Mouse (Mus musculus) liver, postnatal 0 days (tissue): ENCODE measurements around the gene Mvk. TPM values are rescaled to one million over a fixed set of nuclear protein-coding genes. Genes with fewer than 3 reads are reported as not detected.

Source experiments
- ATAC-seq: fragments of 200-750 bp; cut with Nextera tagmentation; 2 replicates; pipeline ENCODE4 v1.8.0; 2017; ENCODE audit warnings: mild to moderate bottlenecking, moderate library complexity
- DNase-seq: peaks from one replicate; pipeline ENCODE4 v3.0.0-alpha.2; 2016
- H3K27ac ChIP-seq: fragments of 300-500 bp; sonication (generic); 2 replicates; pipeline ENCODE4 v1.5.1; 2014; ENCODE audit warnings: antibody characterized with exemption, moderate library complexity, mild to moderate bottlenecking, low read depth
- H3K27me3 ChIP-seq: fragments of 300-500 bp; sonication (generic); 2 replicates; pipeline ENCODE4 v1.6.1; 2014; ENCODE audit warnings: low read length, control low read depth, mixed read lengths; ENCODE audit not compliant: insufficient read depth
- H3K36me3 ChIP-seq: fragments of 300-500 bp; sonication (generic); replicated peaks from 2 replicates; pipeline ENCODE4 v1.6.1; 2014; ENCODE audit warnings: mild to moderate bottlenecking, control low read depth, low read length, moderate library complexity, mixed read lengths; ENCODE audit not compliant: insufficient read depth
- H3K4me1 ChIP-seq: fragments of 300-500 bp; sonication (generic); 2 replicates; pipeline ENCODE4 v1.6.1; 2014; ENCODE audit warnings: antibody characterized with exemption, mild to moderate bottlenecking, control low read depth; ENCODE audit not compliant: insufficient read depth
- H3K4me2 ChIP-seq: fragments of 300-500 bp; sonication (generic); 2 replicates; pipeline ENCODE4 v1.6.1; 2014; ENCODE audit warnings: low read depth, mild to moderate bottlenecking, low read length, moderate library complexity, mixed read lengths
- H3K4me3 ChIP-seq: fragments of 300-500 bp; sonication (generic); 2 replicates; pipeline ENCODE4 v1.5.1; 2014; ENCODE audit warnings: low read depth, low read length
- H3K9ac ChIP-seq: fragments of 300-500 bp; sonication (generic); replicated peaks from 2 replicates; pipeline ENCODE4 v1.6.1; 2014; ENCODE audit warnings: mild to moderate bottlenecking, moderate library complexity
- H3K9me3 ChIP-seq: fragments of 300-500 bp; sonication (generic); 2 replicates; pipeline ENCODE4 v1.6.1; 2016; ENCODE audit warnings: mild to moderate bottlenecking, control low read depth, low read length, mixed read lengths
- CTCF ChIP-seq: sonication (generic); IDR thresholded peaks from 2 replicates; pipeline ENCODE4 v1.5.1; 2016; ENCODE audit warnings: antibody characterized with exemption, low read depth
- EP300 ChIP-seq: IDR thresholded peaks from 2 replicates; pipeline ENCODE4 v1.6.1; 2016; ENCODE audit warnings: antibody characterized with exemption, low read depth, mild to moderate bottlenecking
- WGBS: fragments of 180-500 bp; shearing (Covaris S2); extraction: QIAGEN DNeasy Blood & Tissue Kit; methylation state at CpG from one replicate; pipeline ENCODE4 v1.1.7; 2014; ENCODE audit not compliant: insufficient replicate concordance; 5-methylcytosine and 5-hydroxymethylcytosine counted together
- polyA plus RNA-seq: library from polyadenylated mRNA; unstranded; fragments of >200 nt; fragmentation: Nextera tagmentation; extraction: Ambion mirVana; gene quantifications from 2 replicates; pipeline ENCODE4 v1.2.1, GENCODE M21; 2015

The Mvk gene
- polyA plus RNA-seq, 1 experiment from 2014 or later: 9.4 TPM

DNA sequence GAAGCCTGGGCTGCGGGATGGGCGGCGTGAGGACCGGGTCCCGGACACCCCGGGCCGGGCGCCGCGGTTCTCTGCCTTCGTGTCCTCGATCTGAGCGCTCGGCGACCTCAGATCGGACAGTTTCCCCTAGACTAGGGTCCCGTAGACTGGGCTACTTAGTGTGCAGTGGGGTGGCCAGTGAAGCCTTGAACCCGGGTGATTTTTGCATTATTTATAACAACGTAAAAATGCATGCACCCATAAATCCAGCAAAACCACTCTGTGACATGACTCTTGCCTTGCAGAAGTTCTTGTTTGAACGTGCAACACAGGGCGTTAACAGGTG, 261 bp downstream of the Mvk start:
- no peak overlapping the region for H3K27ac ChIP-seq
- TF ChIP-seq CTCF: no peak
- no peak for TF ChIP-seq EP300
- H3K9ac ChIP-seq: peak overlapping the region; percentile 45
- peak overlapping the region; percentile 88 for H3K4me2 ChIP-seq
- H3K9me3 ChIP-seq: no peaks in the 10 kb centered on the region
- ATAC-seq (no peak), DNase-seq (no peak)
- no peaks in the 10 kb centered on the region for H3K27me3 ChIP-seq
- peak overlapping the region; percentile 57 for H3K4me3 ChIP-seq
- H3K4me1 ChIP-seq: peaks cover 11% of the 10 kb centered on the region; the same call in 1 of the 2 replicates
- no peaks in the 10 kb centered on the region; the same call in 1 of the 2 replicates for H3K36me3 ChIP-seq
- 0% methylated on average over 21 of the region's 21 CpGs for WGBS

DNA sequence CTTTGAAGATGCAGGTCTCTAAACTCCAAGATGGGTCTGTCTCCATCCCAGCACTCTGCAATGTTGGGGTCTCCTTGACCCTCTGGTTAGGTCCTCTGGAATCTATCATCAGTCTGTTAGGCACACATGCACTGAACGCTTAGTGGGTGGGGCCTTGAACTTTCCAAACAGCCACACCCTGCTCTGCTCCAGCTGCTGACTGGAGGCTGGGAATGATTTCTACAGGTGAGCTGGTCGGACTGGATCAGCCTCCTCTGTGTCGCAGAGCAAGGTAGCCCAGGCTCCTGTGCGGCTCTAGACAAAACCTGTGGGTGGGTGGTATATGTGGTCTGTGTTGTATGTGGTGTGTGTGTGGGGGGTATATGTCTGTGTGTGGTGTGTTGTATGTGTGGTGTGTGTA, 4.9 kb downstream of the Mvk start:
- TF ChIP-seq EP300 (no peak), CTCF (no peak)
- 73% methylated on average over 4 of the region's 4 CpGs for WGBS

DNA sequence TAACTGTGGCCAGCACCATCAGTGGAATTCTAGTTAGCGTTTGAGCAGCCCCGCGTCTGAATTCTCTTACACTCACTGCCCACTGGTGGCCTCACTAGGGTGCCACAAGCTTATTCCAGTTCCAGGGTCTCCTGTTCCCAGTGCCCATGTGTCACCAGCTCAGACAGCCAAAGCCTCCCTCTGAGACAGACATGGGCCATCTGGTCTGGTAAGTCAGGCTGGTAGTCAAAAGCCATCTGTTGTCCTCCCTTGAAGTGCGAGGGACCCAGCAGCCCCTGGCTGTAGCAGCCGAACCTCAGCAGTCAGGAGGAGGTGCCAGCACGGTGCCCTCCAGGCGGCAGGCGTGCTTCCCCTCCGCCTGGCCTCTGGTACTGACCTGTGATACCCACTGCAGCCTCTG, 12.2 kb downstream of the Mvk start:
- TF ChIP-seq CTCF (no peak), EP300 (no peak)
- H3K36me3 ChIP-seq: peaks cover 8% of the 10 kb centered on the region; the same call in 1 of the 2 replicates
- no peaks in the 10 kb centered on the region for H3K27me3 ChIP-seq
- H3K4me2 ChIP-seq: no peak overlapping the region
- H3K9ac ChIP-seq: no peak overlapping the region
- no peak overlapping the region for H3K4me3 ChIP-seq
- no peaks in the 10 kb centered on the region for H3K4me1 ChIP-seq
- DNase-seq: no peak
- H3K27ac ChIP-seq: no peak overlapping the region
- ATAC-seq: no peak
- no peaks in the 10 kb centered on the region for H3K9me3 ChIP-seq
- 87% methylated on average over 9 of the region's 9 CpGs for WGBS

More for the DNA sequence above, 4.9 kb downstream of the Mvk start:
- ATAC-seq (no peak), DNase-seq (no peak)
- no peak overlapping the region for H3K27ac ChIP-seq
- H3K4me1 ChIP-seq: peaks cover 7% of the 10 kb centered on the region; the same call in 1 of the 2 replicates
- H3K9me3 ChIP-seq: no peaks in the 10 kb centered on the region
- H3K4me2 ChIP-seq: no peak overlapping the region
- H3K4me3 ChIP-seq: no peak overlapping the region
- H3K36me3 ChIP-seq: peaks cover 8% of the 10 kb centered on the region
- H3K27me3 ChIP-seq: no peaks in the 10 kb centered on the region
- no peak overlapping the region for H3K9ac ChIP-seq

DNA sequence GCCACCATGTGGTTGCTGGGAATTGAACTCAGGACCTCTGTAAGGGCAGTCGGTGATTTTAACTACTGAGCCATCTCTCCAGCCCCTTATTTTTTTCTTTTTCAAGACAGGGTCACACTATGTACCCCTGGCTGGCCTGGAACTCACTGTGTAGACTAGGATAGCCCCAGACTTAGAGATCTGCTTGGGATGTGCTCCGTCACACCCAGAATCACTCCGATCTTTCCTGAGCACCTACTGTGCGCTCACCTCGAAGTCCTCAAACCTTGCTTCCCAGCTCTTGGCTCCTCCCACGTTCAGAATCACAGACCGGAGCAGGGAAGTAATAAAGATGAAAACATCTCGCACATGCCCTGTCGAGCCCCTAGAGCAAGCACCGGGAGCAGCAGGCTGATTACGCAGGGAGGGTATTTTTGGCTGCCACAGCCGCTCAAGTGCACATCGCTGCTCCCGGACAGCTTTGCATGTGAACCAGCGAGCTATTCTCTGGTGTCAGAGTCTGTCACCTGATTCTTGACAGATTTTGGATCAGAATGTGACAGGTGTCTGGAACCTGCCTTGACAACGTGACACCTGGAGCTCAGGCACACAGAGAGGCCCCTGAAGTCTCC, 13.0 kb downstream of the Mvk start:
- TF ChIP-seq EP300 (no peak), CTCF (no peak)
- Histone ChIP-seq H3K27ac (no peak overlapping the region), H3K36me3 (peaks cover 8% of the 10 kb centered on the region; the same call in 1 of the 2 replicates), H3K4me1 (no peaks in the 10 kb centered on the region), H3K4me2 (no peak overlapping the region), H3K4me3 (no peak overlapping the region), H3K27me3 (no peaks in the 10 kb centered on the region), H3K9ac (no peak overlapping the region), H3K9me3 (no peaks in the 10 kb centered on the region)
- no peak for ATAC-seq
- WGBS: 83% methylated on average over 16 of the region's 16 CpGs
- DNase-seq: no peak

DNA sequence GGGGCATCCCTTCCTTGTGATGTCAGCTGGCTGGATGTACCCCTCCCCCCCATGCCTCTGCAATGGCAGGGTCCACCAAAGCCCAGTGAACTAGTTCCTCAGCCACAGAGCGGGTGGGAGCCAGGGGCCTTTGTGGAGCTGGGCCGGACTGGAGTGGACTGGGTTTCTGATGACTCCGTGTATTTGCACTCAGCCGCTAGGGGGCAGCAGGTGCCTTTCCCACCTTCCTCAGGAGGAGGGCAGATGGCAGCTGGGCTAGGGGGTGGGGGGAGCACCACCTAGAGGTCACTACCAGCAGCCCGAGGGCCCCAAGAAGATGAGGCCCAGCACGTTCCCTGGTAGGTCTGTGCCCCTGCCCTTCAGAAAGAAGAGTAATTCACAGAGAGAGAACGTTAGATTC, 17.2 kb downstream of the Mvk start:
- Histone ChIP-seq H3K9ac (no peak overlapping the region), H3K9me3 (no peaks in the 10 kb centered on the region), H3K27ac (no peak overlapping the region), H3K36me3 (no peaks in the 10 kb centered on the region), H3K27me3 (no peaks in the 10 kb centered on the region), H3K4me3 (no peak overlapping the region), H3K4me1 (no peaks in the 10 kb centered on the region), H3K4me2 (no peak overlapping the region)
- peak; percentile 87 for DNase-seq
- WGBS: 6% methylated on average over 7 of the region's 7 CpGs
- TF ChIP-seq CTCF: peak; percentile 94
- no peak for TF ChIP-seq EP300
- peak; percentile 76 for ATAC-seq

DNA sequence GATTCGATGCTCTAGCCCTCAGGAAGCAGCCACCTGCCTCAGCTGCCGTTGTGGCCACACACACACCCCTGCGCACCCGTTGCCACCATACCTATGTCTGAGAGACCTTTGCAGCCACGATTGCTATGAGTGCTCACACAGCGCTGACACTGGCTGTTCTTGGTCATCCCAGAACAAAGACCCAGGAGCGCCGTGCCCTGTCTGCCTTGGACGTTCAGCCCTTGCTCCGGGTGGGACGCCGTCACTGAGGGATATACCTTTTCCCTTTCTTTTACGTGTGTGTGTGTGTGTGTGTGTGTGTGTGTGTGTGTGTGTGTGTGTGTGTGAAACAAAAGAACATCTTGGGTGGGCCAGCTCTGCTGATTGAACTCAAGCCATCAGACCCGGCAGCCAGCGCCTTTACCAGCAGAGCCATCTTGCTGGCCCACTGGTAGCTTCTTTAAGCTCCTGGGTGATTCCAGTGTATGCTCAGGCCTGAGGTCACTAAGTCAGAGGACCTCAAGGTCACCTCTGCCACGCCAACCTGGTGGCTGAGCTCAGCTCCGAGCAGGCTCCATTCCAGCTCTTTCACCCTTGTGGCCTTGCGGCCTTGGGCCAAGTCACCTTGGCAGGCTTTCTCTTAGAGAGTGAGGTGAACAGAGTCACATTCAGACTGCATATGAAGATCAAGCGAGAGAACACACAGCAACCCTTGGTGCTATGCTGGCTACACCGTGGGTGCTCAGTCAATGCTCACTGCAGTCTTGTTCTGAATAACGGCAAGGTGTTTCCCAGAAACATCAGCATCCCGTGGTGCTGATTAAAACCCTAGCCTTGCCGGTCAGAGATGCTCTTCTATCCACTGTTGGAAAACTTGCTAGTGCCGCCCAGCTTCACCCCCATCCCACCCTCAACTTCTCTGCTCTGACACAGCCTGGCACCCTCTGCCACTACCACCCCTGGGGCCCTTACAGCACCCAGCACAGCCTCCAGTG, 18.3 kb downstream of the Mvk start:
- Histone ChIP-seq H3K9me3 (no peaks in the 10 kb centered on the region), H3K36me3 (no peaks in the 10 kb centered on the region), H3K4me1 (no peaks in the 10 kb centered on the region), H3K4me3 (no peak overlapping the region), H3K27me3 (no peaks in the 10 kb centered on the region), H3K4me2 (no peak overlapping the region), H3K9ac (no peak overlapping the region), H3K27ac (no peak overlapping the region)
- TF ChIP-seq EP300: no peak
- TF ChIP-seq CTCF: no peak
- no peak for DNase-seq
- ATAC-seq: no peak
- WGBS: 72% methylated on average over 24 of the region's 24 CpGs
